Mouse (Mus musculus): ENCODE measurements at regions not wholly inside any gene's neighbourhood (a gene's known extent, or its start where the extent isn't known, plus 50 kb on each side); places are given as distances from the start of the nearest gene placed in this dataset.

- WGBS = 68% methylated on average over 3 of the region's 3 CpGs
Observed at GRCm38 (mm10) chr1:10771793-10772192, 642.1 kb upstream of the A830018L16Rik start.

GRCm38 (mm10) chr1:10794074-10794783 lies 619.7 kb upstream of the A830018L16Rik start:
- H3K27ac ChIP-seq (ENCODE audit: low read depth, low read length) = no peak overlapping the region
- no peaks in the 10 kb centered on the region for H3K4me1 ChIP-seq (replicated peaks; ENCODE audit: control insufficient read depth, insufficient read depth, low read length)
- H3K4me2 ChIP-seq (replicated peaks; ENCODE audit: low read depth) = no peak overlapping the region
- 79% methylated on average over 6 of the region's 6 CpGs for WGBS
- no peak overlapping the region for H3K4me3 ChIP-seq (ENCODE audit: low read depth, low read length)
- no peaks in the 10 kb centered on the region for H3K9me3 ChIP-seq (ENCODE audit: control insufficient read depth)
- ATAC-seq = no peak
- H3K9ac ChIP-seq (ENCODE audit: low read depth, low read length) = no peak overlapping the region
- TF ChIP-seq CTCF (IDR thresholded peaks at IDR 0.05; ENCODE audit: low read depth) = no peak
- no peaks in the 10 kb centered on the region for H3K36me3 ChIP-seq (ENCODE audit: control insufficient read depth, insufficient read depth)
- H3K27me3 ChIP-seq (replicated peaks; ENCODE audit: control insufficient read depth, insufficient read depth, low read length) = no peaks in the 10 kb centered on the region

More at GRCm38 (mm10) chr1:10771793-10772192, 642.1 kb upstream of the A830018L16Rik start:
- no peak overlapping the region for H3K4me3 ChIP-seq (ENCODE audit: low read depth, low read length)
- no peak overlapping the region for H3K9ac ChIP-seq (ENCODE audit: low read depth, low read length)
- no peaks in the 10 kb centered on the region for H3K4me1 ChIP-seq (replicated peaks; ENCODE audit: control insufficient read depth, insufficient read depth, low read length)
- no peaks in the 10 kb centered on the region for H3K27me3 ChIP-seq (replicated peaks; ENCODE audit: control insufficient read depth, insufficient read depth, low read length)
- no peaks in the 10 kb centered on the region for H3K36me3 ChIP-seq (ENCODE audit: control insufficient read depth, insufficient read depth)
- H3K4me2 ChIP-seq (replicated peaks; ENCODE audit: low read depth) = no peak overlapping the region
- no peak for ATAC-seq
- peak; percentile 27; the same call in 1 of the 2 replicates for TF ChIP-seq CTCF (IDR thresholded peaks at IDR 0.05; ENCODE audit: low read depth)
- H3K27ac ChIP-seq (ENCODE audit: low read depth, low read length) = no peak overlapping the region
- H3K9me3 ChIP-seq (ENCODE audit: control insufficient read depth) = no peaks in the 10 kb centered on the region

- no peak for ATAC-seq
- Histone ChIP-seq H3K9me3 (ENCODE audit: control insufficient read depth) (no peaks in the 10 kb centered on the region), H3K4me1 (replicated peaks; ENCODE audit: control insufficient read depth, insufficient read depth, low read length) (no peaks in the 10 kb centered on the region), H3K27me3 (replicated peaks; ENCODE audit: control insufficient read depth, insufficient read depth, low read length) (no peaks in the 10 kb centered on the region), H3K9ac (ENCODE audit: low read depth, low read length) (no peak overlapping the region), H3K36me3 (ENCODE audit: control insufficient read depth, insufficient read depth) (no peaks in the 10 kb centered on the region), H3K4me3 (ENCODE audit: low read depth, low read length) (no peak overlapping the region), H3K27ac (ENCODE audit: low read depth, low read length) (no peak overlapping the region), H3K4me2 (replicated peaks; ENCODE audit: low read depth) (no peak overlapping the region)
- peak; percentile 67 for TF ChIP-seq CTCF (IDR thresholded peaks at IDR 0.05; ENCODE audit: low read depth)
- whole genome bisulfite sequencing = 76% methylated on average over 6 of the region's 6 CpGs
Observed at GRCm38 (mm10) chr1:10835653-10836415, 578.1 kb upstream of the A830018L16Rik start.

GRCm38 (mm10) chr1:10837180-10837579 lies 576.7 kb upstream of the A830018L16Rik start:
- Histone ChIP-seq H3K27me3 (replicated peaks; ENCODE audit: control insufficient read depth, insufficient read depth, low read length) (no peaks in the 10 kb centered on the region), H3K27ac (ENCODE audit: low read depth, low read length) (no peak overlapping the region), H3K4me1 (replicated peaks; ENCODE audit: control insufficient read depth, insufficient read depth, low read length) (no peaks in the 10 kb centered on the region), H3K9me3 (ENCODE audit: control insufficient read depth) (no peaks in the 10 kb centered on the region), H3K4me2 (replicated peaks; ENCODE audit: low read depth) (no peak overlapping the region), H3K36me3 (ENCODE audit: control insufficient read depth, insufficient read depth) (no peaks in the 10 kb centered on the region), H3K9ac (ENCODE audit: low read depth, low read length) (no peak overlapping the region), H3K4me3 (ENCODE audit: low read depth, low read length) (no peak overlapping the region)
- no peak for ATAC-seq
- 87% methylated on average over 2 of the region's 2 CpGs for WGBS
- peak; percentile 57 for TF ChIP-seq CTCF (IDR thresholded peaks at IDR 0.05; ENCODE audit: low read depth)

- H3K9me3 ChIP-seq (ENCODE audit: control insufficient read depth) = no peaks in the 10 kb centered on the region
- H3K9ac ChIP-seq (ENCODE audit: low read depth, low read length) = no peak overlapping the region
- no peak for ATAC-seq
- no peak overlapping the region for H3K4me2 ChIP-seq (replicated peaks; ENCODE audit: low read depth)
- H3K27me3 ChIP-seq (replicated peaks; ENCODE audit: control insufficient read depth, insufficient read depth, low read length) = no peaks in the 10 kb centered on the region
- no peak overlapping the region for H3K4me3 ChIP-seq (ENCODE audit: low read depth, low read length)
- TF ChIP-seq CTCF (IDR thresholded peaks at IDR 0.05; ENCODE audit: low read depth) = no peak
- H3K36me3 ChIP-seq (ENCODE audit: control insufficient read depth, insufficient read depth) = no peaks in the 10 kb centered on the region
- WGBS = 76% methylated on average over 2 of the region's 2 CpGs
- no peaks in the 10 kb centered on the region for H3K4me1 ChIP-seq (replicated peaks; ENCODE audit: control insufficient read depth, insufficient read depth, low read length)
- no peak overlapping the region for H3K27ac ChIP-seq (ENCODE audit: low read depth, low read length)
Observed at GRCm38 (mm10) chr1:10852934-10853333, 561.0 kb upstream of the A830018L16Rik start.

GRCm38 (mm10) chr1:10854495-10854894 lies 559.4 kb upstream of the A830018L16Rik start:
- H3K27me3 ChIP-seq (replicated peaks; ENCODE audit: control insufficient read depth, insufficient read depth, low read length) = no peaks in the 10 kb centered on the region
- H3K27ac ChIP-seq (ENCODE audit: low read depth, low read length) = no peak overlapping the region
- no peak overlapping the region for H3K4me2 ChIP-seq (replicated peaks; ENCODE audit: low read depth)
- no peak overlapping the region for H3K4me3 ChIP-seq (ENCODE audit: low read depth, low read length)
- TF ChIP-seq CTCF (IDR thresholded peaks at IDR 0.05; ENCODE audit: low read depth) = no peak
- 35% methylated on average over 1 of the region's 1 CpGs for WGBS
- no peaks in the 10 kb centered on the region for H3K4me1 ChIP-seq (replicated peaks; ENCODE audit: control insufficient read depth, insufficient read depth, low read length)
- H3K36me3 ChIP-seq (ENCODE audit: control insufficient read depth, insufficient read depth) = no peaks in the 10 kb centered on the region
- no peak overlapping the region for H3K9ac ChIP-seq (ENCODE audit: low read depth, low read length)
- ATAC-seq = no peak
- no peaks in the 10 kb centered on the region for H3K9me3 ChIP-seq (ENCODE audit: control insufficient read depth)

All from intestine, postnatal 0 days (tissue).